Mouse (Mus musculus) 3134 (cell line): ENCODE data around the gene Suco.

ENCODE experiments used
- DNase-seq: peaks from one replicate; pipeline ENCODE4 v3.0.0-alpha.2; 2011; ENCODE audit warnings: low spot score; ENCODE audit not compliant: insufficient read length; ENCODE audit errors: extremely low read depth

Gene Suco

DNA sequence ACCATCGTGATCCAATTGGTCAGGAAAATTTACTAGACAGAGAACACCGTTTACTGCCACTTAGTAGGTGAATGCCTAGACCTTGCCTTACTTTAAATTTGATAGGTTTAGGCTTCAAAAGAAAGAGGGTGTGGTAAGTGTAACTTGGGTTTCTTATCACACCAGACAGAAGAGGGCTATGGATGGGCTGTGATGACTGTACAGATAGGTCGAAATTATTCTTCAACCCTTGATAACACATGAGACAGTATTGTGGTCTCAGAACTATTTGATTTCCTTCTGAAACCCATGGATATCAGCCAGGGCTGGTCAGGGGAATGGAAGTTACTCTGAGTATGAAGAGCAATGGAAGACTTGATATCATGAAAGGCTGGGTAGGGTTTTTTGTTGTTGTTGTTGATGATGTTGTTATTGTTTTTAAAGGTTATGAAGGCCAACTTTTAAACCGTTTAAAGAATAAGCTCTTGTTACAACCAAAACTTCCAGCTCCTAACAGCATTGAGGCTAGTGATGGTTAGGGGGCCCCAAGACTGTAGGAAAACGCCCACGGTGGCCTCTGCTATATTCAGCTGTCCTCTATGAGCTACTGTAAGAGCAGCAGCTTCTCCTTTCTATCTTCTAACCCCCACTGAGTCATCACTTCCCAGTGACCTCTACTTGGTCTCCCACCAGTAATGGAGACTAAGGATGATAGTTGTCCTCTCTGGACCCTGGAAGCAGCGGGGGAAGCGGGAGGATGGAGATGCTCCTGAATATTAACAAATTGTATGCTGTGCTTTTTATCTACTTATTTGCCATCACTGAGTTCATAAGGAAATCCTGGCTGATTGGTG, 84.4 kb downstream of the Suco start:
- DNase-seq: no peak

DNA sequence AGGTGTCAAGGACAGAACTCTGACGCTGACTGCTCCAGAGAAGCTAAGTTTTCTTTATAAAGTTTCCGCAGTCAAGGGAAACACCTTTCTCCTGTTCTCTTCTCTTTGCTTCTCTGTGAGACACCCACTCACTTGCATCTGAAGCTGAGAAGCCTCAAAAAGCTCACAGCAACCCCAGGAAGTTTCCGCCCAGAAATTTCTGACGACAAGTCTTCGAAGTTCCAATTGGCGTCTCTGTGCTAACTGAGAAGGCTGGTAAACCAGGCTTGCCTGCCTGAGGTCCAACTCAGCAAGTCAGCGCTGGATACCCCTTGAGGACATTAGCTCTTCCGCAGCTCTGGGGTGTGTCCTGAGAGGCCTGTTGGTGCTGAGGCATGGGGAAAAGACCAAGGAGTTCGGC, 88.1 kb downstream of the Suco start, which contains the start of gene Fasl:
TSS of gene Fasl (minus strand) at position 157 of the 400 bp plus-strand sequence.
- DNase-seq: no peak

DNA sequence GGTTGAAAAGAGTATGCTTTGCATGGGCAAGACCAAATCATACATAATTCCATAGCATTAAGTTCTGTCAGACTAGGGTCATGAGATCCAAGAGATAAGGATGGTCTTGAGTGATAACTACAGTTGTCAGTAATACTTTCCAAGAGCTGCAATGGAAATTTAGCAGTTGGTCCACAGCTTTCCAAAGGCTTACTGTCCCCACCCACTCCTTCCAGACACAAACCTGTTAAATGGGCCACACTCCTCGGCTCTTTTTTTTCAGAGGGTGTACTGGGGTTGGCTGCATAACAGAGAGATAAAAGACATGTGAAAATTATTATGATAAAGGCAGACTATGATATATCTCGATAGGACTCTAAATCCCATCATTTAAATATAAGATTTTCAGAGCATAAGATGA, 93.8 kb downstream of the Suco start:
- no peak for DNase-seq

DNA sequence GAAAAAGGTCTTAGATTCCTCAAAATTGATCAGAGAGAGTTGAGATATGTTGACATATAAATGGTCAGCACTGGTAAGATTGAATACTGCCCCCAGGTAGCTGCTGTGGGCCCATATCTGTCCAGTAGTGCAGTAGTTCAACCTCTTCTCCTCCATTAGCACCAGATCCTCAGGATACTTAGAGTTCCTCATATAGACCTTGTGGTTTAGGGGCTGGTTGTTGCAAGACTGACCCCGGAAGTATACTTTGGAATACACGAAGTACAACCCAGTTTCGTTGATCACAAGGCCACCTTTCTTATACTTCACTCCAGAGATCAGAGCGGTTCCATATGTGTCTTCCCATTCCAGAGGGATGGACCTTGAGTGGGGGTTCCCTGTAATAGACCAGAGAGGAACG, 94.9 kb downstream of the Suco start:
- no peak for DNase-seq

DNA sequence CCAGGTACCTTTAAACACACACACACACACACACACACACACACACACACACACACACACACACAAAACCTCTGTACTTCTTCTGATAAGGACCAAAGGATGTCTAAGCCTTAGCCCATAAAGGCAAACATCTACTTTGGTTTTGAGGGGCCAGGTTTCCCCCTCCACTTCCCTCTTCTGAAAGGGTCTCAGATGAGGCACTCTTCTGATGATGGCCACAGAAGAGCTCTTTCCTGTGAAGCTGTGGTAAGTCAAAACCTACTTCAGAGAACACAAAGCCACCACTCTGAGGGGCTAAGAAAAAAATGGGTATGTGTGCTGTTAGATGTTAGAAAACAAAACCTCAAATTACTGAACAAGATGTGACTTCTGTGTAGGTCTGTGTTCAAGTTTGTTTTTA, 97.4 kb downstream of the Suco start:
- no peak for DNase-seq

DNA sequence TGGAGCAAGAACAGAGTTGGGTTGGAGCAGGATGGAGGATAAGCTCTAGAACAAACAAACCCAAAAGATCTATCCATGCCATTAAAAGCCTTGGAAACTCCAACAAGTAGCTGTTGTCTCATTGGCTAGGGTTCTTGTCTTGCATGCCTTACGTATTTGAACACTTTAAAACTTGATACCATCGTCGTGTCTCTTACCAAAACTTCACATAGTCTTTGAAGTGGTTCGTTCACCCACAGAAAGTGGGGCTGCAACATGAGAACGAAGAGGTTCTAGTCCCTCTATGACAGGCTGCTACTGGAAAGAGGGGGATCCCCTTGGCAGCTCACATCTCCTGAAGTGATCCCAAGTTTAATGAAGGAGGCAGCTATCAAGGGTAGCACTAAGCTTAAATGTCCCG, 101.3 kb downstream of the Suco start:
- no peak for DNase-seq

DNA sequence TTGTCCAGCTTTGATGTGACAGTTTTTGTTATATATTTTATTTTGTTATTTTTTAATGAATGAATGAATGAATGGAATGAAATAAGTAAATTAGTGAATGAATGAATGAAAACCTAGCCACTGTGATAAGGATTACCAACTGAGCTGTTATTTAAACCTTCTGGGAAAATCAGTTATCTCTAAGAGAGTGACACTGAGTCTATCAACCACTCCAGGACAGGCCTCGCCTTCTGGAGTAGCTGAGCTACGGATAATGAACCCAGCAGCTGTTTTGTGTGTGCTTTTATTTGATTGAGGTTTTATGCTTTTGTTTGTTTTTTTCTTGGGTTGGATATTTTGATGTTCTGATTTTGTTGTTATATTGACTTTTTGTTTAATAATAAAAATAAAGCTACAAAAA, 105.2 kb downstream of the Suco start:
- DNase-seq: no peak

DNA sequence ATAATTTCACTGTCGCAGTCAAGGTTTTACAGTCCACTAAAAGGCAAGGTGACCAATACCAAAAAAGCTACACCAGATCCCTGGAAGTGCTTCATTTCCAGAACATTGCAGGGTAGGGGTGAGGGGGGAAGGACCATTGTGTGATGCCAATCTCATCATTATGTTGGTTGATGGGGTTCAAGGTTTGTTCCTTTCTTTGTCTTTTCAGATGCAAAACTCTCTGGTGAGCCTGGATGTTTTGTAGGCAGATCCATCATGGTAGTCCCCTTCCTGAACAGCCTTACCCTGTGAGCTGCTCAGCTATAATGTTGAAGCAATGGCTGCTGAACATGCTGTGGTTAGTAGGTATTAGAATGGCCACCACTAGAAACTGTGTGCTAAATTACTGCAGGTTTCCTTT, 107.2 kb downstream of the Suco start:
- DNase-seq: no peak

DNA sequence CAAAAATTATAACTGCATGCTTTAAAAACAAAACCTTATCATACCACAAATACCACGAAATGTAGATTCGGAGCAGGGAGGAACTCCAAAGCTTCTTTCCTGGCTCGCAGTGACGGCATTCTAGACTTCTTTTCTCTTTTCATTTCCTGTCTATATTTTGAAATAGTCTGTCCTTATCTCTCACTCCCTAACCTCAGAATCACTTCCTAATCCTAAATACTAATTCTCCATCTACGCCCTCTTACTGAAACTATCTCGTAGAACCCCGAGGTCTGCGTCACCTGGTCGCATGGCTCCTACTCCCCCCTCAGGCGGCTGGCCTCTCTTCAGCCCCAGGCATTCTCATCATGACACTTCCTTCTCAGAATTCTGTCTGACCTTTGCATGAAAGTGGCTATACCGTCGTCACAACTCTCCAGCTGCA, 109.4 kb downstream of the Suco start:
- no peak for DNase-seq

DNA sequence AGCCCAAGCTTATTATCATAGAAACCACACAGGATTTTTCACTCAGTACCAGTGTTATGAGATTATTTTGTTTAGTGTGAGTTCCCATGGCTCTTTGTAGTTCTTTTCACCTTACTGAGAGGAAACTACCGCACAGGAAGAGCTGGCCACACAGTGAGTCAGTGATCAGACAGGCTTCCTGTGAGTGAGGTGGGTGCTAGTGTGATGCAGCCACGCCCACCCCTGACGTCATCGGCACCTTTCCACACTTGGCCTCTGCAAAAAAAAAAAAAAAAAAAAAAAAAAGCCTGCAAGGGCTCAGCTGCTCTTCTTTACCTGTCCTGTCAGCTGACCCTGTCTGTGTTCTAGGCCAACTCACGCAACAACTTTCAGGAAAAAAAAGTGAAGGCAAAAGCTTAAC, 109.8 kb downstream of the Suco start:
- peak; percentile 27 for DNase-seq
